Mouse (Mus musculus) CD8-positive naive resting alpha-beta T cell, adult 2 months (primary cell): Measurements from ENCODE around the gene Klf4.
A peak's percentile ranks its signal among the peaks of the same experiment; 100 is the strongest.

Experiments used
- DNase-seq, 2 experiments: peaks; one replicate each; pipeline ENCODE4 v3.0.0; 2022; ENCODE audit warnings: low read depth in 2 of 2, low spot score in 2 of 2

Gene Klf4

GRCm38 (mm10) chr4:55532407-55533195 is at the start of gene Klf4:
Gene Klf4 (minus strand): TSS chr4:55532466.
- peak; percentile 86 to 88 for DNase-seq

DNA sequence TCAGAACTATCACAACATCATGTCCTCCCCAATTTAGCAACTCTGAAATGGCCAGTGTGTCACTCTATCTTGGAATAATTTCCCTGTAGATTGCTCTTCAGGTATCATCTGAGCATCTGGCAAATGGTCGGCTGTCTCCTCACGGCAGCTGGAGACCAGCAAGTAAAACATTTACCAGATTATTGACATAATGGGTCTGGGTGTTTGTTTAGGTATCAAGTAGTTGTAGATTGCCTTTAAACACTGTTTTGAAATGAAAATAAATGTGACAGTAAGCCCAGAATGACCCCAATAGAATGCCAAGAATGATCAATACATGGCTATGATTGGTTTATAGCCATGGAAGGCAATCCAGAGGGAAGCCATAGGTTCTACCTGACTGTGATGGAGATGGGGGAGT is 39.2 kb upstream of the Klf4 start:
- no peak for DNase-seq

- DNase-seq, result no peak
Measured at GRCm38 (mm10) chr4:55567986-55568385, 35.7 kb upstream of the Klf4 start.

- DNase-seq, result no peak
Measured at GRCm38 (mm10) chr4:55567575-55567974, 35.3 kb upstream of the Klf4 start.

DNA sequence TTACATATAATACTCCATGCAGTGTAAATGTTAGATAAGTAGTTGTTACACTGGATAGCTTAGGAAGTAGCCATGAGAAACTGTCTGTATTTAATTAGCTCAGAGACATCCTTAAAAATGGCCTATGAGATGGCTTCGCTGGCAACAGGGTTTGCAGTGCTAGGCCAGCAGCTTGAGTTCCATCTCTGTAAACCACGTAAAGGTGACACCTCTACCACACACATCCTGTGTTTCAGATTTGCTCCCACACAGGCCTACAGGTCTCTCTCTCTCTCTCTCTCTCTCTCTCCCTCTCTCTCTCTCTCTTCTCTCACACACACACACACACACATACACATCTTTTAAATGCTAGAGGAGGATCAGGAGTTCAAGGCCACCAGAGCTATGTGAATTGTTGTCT is 32.1 kb upstream of the Klf4 start:
- no peak for DNase-seq

GRCm38 (mm10) chr4:55563050-55563449 is 30.8 kb upstream of the Klf4 start:
- no peak for DNase-seq

DNA sequence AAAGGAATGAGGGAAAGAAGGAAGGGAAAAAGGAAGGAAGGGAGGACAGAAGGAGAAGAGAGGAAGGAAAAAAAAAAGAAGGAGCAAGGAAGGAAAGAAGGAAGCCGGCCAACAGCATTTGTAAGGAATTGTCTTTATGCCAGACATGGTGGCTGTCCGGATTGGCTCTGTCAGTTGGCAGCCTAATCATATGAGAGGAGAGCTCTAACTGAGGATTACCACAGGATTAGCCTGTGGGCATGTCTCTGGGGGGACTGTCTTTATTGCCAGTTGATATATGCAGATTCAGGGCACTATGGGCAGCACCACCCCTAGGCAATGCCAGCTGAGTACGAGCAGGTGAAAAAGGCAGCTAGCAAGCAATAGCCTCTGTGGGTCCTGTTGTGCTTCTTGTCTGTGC is 29.8 kb upstream of the Klf4 start:
- DNase-seq, result no peak

GRCm38 (mm10) chr4:55546869-55547268 is 14.6 kb upstream of the Klf4 start:
- no peak for DNase-seq

- DNase-seq, result no peak
Measured at GRCm38 (mm10) chr4:55542753-55543152, 10.5 kb upstream of the Klf4 start.

DNA sequence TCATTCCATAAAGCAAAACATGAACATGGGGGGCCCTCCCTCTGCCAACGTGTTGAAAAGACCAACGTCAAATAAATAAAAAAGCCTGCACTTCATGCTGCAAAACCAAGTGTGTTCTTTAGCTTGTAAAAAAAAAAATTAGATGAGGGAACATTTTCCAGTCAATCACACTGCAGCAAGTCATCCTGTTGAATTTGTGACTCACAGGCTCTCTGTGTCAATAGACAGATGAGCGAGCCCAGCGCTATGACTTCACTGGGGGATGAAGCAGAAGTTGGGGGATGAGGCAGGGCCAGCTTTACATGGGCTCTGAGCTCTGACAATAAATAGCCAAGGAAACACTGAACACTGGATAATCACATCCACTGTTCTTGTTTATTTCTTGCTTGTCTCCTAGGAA is 9.4 kb upstream of the Klf4 start:
- no peak for DNase-seq

DNA sequence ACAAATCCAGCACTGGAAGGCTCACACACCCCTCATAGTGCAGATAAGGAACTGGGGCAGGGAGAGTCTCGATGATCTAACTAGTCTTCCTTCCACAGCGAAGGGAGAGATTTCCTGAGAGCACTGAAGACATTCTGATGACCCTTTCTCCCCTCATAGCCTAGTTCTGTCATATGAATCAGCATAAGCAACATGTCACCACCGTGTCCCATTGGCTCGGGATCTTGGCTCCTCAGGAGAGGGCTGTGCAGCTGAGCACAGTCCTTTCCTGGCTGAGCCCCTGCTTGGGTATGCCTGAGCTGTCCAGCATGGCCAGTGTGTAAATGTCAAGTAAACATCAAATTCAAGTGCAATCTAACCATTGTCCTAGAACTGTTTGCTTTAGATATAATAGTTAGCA is 9.0 kb upstream of the Klf4 start:
- DNase-seq, result no peak

- DNase-seq, result no peak
Measured at GRCm38 (mm10) chr4:55535012-55535411, 2.7 kb upstream of the Klf4 start.

DNA sequence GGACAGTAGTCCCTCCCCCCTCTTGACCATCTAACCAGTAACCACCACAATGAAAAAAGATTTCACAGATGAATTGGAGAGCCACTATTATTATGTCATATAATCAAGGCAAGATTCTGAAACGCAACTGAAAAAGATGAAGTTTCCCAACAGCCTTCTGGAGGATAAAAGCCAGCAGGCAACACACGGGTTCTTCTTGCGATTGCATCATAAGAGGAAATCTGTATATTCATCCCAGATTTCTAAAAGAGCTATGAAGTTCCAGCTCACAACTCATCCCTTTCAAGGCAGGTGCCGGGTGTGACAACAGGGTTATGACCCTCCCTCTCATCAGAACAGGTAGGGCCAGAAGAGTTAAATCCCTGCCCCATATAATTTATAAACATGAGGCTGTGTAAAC is 2.2 kb upstream of the Klf4 start:
- DNase-seq, result no peak

GRCm38 (mm10) chr4:55533803-55534254 is 1.6 kb upstream of the Klf4 start:
- no peak for DNase-seq

GRCm38 (mm10) chr4:55533196-55533802 is 1.0 kb upstream of the Klf4 start:
- no peak for DNase-seq

DNA sequence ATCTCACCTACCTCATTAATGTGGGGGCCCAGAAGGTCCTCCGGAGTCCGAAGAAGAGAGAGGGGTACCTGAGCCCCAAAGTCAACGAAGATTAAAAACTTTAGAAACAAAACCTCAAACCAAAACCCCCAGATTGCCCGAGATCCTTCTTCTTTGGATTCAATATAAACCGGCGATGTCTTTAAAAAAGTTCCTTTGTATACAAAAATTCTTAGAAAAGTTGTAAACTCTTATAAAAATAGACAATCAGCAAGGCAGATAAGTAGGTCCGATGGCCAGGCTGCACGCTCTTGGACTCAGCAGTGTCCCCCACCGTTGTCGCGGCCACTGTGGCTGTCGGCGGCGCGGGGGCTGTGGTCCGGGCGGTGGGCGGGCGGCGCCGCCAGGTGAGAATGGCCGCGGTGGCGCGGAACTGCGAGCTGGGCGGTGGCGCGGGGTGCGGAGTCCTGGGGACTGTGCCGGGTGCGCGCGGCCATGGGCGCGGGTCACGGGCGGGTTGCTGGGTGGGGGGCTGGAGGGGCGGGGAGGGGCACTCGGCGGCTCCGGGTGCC is 335 bp downstream of the Klf4 start:
- DNase-seq, result no peak

DNA sequence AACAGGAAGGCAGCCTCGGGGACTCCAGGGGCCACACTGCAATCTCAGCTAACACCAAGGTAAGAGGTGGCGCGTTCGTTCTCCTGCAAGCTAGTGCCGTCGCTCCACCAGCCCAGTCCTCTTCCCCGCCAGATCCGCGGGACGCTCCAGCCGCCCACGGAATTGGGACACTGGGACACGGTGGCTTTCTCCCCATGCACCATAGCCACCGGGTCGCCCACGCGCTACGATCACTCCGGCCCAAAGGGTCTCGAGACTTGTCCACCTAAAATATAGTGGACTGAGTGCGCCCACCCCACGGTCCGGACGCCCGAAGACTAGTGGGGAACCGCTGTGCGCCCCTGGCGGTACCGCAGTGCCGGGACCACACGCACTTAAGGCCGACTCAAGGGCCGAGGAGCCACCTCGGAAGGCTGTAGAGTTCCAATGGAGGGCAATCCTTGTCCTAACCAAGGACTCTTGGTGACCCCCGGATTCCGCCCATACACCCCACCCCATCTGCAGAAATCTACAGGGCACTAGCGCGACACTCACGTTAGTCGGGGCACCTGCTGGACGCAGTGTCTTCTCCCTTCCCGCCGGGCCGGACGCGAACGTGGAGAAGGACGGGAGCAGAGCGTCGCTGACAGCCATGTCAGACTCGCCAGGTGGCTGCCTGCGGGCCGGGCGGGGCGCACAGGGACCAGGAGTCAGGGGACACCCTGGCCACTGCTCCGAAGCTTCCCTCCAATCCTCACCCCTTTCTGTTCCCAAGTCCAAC is 990 bp downstream of the Klf4 start:
- peak; percentile 11 to 19 for DNase-seq

DNA sequence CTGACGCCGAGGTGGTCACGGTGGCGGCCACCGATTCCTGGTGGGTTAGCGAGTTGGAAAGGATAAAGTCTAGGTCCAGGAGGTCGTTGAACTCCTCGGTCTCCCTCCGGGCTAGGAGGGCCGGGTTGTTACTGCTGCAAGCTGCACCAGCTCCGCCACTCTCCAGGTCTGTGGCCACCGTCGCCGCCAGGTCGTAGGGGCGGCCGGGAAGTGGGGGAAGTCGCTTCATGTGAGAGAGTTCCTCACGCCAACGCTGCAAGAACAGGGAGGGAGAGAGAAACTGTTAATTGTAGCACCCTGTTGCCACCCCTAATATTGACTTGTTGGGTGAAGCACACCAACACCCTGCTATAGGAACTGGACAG is 1.6 kb downstream of the Klf4 start:
- peak; percentile 14 to 20 for DNase-seq

DNA sequence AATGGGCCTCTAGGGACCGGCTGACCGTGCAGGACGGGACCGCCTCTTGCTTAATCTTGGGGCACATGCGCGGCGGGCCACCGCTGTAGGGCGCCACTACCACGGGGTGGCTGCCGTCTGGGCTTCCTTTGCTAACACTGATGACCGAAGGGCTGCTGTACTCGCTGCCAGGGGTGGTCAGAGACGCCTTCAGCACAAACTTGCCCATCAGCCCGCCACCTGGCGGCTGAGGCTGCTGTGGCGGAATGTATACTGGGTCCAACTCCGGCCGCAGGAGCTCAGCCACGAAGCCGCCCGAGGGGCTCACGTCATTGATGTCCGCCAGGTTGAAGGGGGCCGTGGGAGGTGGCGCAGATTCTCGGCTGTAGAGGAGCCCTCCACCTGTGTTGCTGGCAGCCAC is 2.0 kb downstream of the Klf4 start:
- DNase-seq, result peak; percentile 9 to 13

DNA sequence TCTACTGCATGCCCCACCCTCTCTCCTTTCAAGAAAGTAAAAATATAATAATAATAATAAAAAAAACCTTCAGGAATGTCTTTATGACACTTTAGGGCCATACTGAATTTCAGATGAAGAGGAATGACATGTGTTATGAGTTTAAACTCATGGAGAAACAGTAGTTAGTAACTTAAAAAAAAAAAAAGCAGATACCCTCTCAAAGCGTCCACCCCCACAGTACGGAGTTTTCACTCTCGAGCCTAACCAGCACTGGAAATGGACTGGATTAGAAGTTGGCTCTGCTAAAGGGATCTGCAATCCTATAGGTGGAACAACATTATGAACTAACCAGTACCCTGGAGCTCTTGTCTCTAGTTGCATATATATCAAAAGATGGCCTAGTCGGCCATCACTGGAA is 3.9 kb downstream of the Klf4 start:
- no peak for DNase-seq

DNA sequence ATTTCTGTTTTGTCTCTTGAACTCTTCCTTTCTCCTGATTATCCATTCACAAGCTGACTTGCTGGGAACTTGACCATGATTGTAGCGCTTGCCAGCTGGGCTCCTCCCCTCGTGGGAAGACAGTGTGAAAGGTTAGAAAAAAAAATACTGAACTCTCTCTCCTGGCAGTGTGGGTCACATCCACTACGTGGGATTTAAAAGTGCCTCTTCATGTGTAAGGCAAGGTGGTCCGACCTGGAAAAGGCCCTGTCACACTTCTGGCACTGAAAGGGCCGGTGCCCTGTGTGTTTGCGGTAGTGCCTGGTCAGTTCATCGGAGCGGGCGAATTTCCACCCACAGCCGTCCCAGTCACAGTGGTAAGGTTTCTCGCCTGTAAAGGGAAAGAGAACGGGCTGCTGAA is 4.3 kb downstream of the Klf4 start:
- DNase-seq, result no peak
